Mouse (Mus musculus): Measurements from ENCODE around the gene Taf8.

Gene Taf8

GRCm38 (mm10) chr17:47458936-47459335 is 43.2 kb downstream of the Taf8 start:
- WGBS, result 85% methylated on average over 2 of the region's 2 CpGs

DNA sequence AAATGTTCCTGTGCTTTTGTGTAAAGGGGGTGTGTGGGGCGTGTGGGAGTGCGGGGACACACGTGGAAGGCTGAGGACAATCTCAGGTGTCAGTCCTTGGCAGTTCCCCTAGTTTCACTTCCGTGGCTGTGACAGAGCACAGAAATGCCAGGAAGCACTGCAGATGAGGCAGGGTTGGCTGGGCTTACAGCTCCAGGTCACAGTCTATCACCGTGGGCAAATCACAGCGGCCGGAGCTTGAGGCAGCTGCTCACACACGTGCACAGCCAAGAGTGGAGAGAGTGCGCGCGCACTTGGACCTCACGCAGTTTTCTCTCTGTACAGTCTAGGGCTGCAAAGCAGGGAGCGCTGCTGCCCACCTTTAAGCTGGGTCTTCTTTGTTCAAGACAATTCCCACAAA is 43.8 kb downstream of the Taf8 start:
- 71% methylated on average over 13 of the region's 13 CpGs for WGBS

GRCm38 (mm10) chr17:47454675-47455074 is 47.4 kb downstream of the Taf8 start:
- 58% methylated on average over 8 of the region's 8 CpGs for WGBS

- 82% methylated on average over 7 of the region's 7 CpGs for WGBS
Measured at GRCm38 (mm10) chr17:47452886-47453285, 49.2 kb downstream of the Taf8 start.

DNA sequence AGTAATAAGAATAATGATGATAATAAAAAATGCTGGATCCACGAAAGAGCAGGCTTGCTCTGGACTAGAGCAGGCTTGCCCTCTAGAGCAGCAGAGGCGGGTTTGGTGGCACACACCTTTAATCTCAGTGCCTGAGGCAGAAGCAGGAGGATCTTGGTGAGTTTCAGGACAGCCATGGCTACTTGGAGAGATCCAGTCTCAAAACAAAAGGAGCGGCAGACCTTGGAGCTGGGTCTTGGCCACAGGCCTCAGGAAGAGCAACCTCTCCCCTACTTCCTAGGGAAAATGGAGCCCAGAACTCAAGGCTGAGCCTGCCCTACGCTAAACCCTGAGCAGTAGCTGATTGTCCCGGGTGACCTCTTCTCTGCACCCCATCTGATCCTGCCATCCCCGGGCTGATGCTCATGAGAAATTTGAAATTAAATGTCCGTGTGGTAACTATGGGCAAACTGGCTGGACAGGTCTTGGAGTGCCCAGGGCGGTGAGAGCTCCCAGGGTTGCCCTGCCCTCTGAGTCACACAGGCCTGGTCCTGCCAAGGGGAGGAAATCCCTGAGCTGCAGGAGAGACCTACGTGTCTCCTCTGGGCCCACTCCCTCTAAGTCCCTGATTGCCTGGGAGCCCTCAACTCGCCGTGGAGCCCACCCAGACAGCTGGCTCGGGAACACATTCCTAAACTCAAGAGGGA is 51.1 kb downstream of the Taf8 start:
- WGBS, result 86% methylated on average over 12 of the region's 12 CpGs

GRCm38 (mm10) chr17:47450239-47450638 is 51.9 kb downstream of the Taf8 start:
- 69% methylated on average over 7 of the region's 7 CpGs for WGBS

DNA sequence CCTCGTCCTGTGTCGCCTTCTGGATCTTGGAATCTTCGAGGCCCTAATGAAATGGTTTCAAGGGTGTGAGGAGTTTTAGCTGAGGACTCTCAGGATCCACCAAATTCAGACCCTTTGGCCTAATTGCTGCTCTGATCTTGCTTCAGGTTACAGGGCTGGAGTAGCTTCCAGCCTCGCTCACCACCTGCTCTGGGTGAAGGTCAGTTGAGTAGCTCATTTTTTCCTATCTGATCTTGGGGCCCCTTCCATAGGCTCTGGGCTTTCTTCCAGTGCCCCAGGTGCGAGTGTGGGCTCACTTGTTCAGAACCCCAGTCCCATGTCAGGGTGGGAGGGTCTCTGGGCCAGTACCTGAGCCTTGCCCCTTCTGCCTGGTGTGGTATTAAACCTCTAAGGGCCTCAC is 52.7 kb downstream of the Taf8 start:
- WGBS, result 91% methylated on average over 5 of the region's 5 CpGs

DNA sequence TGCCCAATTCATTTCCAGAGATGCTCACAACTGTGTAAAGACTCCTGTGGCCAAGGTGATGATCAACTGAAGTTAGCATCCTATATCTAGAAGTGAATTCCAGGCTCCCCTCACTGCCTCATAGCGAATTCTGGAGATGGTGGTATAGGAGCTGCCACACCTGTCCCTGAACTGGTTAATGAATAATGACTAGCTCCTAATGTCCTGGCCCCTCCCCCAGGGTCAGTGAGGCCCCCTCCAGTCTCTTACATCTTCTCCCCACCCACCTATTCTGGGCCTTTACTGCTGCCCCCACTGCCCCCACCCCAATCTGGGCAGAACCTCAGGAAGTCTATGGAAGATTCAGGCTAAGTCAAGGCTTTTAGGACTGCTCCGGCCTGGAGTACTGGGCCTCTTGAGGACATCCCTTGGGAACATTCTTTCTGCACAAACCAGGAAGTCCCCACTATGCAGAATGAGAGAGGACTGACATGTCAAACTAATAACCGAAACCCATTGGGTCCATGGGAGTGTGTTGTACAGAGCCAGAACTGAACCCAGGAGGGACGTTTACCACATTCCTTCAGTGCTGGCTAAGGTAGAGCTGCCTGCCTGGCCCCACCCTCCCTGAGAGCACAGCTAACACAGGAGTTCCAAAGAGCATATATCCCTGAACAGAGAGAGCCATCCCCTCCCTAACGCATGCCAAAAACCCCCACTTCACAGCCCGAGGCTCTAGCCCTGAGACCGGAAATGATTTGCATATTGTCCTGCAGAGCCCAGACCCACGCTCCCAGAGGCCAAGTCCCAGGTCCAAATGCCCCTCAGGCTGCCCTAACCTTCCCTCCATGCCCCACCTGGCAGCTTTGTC is 53.3 kb downstream of the Taf8 start:
- WGBS, result 77% methylated on average over 8 of the region's 8 CpGs

- WGBS, result 89% methylated on average over 11 of the region's 11 CpGs
Measured at GRCm38 (mm10) chr17:47446561-47446960, 55.5 kb downstream of the Taf8 start.

DNA sequence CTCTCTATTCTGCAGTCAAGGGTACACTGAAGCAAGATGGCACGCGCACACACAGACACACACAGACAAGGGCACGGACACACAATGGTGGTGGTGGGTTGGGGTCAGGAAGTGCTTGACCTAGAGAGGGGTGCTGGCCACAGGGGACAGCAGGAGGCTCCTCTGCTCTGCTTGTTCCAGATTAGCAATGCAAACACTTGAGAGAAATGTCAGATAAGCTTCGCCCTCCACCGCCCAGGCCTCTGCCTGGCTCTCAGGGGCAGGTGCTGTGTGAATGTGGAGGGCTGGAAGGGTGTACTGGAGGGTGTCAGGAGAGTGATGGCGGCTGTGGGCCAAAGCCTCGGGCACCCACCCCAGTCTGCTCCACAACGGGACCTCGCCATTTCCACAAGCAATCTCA is 56.1 kb downstream of the Taf8 start:
- 91% methylated on average over 9 of the region's 9 CpGs for WGBS

GRCm38 (mm10) chr17:47445518-47445917 is 56.6 kb downstream of the Taf8 start:
- 91% methylated on average over 11 of the region's 11 CpGs for WGBS

- 76% methylated on average over 6 of the region's 6 CpGs for WGBS
Measured at GRCm38 (mm10) chr17:47444113-47444512, 58.0 kb downstream of the Taf8 start.

- 86% methylated on average over 3 of the region's 3 CpGs for WGBS
Measured at GRCm38 (mm10) chr17:47442271-47442670, 59.8 kb downstream of the Taf8 start.

- WGBS, result 81% methylated on average over 19 of the region's 19 CpGs
Measured at GRCm38 (mm10) chr17:47441296-47442051, 60.6 kb downstream of the Taf8 start.

DNA sequence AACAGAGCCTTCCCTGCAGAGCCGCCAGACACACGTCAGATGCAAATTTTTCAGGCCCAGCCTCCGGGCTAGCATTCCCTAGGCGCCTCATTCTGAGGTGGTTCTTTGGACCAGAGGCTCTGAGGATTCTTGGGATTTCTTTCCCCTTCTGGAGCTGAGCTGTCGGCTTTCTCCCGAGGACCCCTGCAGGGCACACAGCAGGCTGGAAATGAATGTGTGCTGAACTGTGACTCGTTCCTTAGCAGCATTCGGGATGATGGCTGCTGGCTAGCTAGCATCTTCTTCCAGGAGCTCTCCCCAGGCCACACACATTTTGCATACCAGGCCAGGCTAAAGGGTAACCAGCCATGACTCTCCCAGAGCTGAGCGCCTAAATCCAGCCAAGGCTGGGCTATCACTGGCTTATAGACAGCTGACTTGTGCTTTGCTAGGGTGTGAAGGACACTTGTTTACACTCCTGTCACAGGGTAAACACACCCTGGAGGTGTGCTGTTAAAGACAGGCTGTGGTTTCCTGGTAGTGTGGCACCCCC is 61.7 kb downstream of the Taf8 start:
- 56% methylated on average over 9 of the region's 9 CpGs for WGBS

- 59% methylated on average over 9 of the region's 9 CpGs for WGBS
Measured at GRCm38 (mm10) chr17:47439396-47440028, 62.6 kb downstream of the Taf8 start.

GRCm38 (mm10) chr17:47438611-47439010 is 63.5 kb downstream of the Taf8 start:
- WGBS, result 75% methylated on average over 6 of the region's 6 CpGs

DNA sequence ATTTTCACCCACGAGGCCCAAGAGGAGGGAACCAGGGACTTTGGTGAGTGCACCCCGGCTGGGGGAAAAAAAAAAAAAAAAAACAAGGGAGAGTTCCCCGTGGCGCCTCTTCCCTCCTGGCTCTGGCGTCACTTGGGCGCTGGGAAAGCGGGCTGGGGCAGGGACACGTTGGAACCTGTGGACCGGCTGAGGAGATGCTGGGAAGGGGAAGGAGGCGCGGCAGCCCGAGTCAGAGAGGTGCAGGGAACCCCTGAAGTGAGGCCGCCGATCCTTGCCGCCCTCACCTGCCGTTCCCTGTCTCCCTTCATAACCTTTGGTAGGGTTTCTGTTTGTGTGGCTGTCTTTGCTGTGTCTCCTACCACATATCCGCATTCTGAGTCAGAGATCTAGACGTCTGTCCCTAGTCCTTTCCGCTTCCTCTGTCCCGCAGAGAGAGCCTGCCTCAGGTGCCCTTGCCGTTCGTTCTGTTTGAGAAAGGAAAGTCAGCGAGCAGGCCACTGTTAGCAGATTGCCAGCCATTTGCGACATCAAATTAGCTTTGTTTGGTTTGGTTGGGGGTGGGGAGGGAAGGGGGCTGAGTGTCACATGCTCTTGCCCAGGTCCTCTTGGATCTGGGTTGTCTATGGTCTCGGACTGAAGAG is 65.1 kb downstream of the Taf8 start, which contains the start of gene 1700001C19Rik:
1700001C19Rik (minus strand) TSS at position 470 of the 641 bp plus-strand sequence.
- 13% methylated on average over 25 of the region's 25 CpGs for WGBS

GRCm38 (mm10) chr17:47436156-47436906 is 65.8 kb downstream of the Taf8 start, which contains the start of gene AI661453:
Gene AI661453, plus strand, starts transcription at chr17:47436615.
- WGBS, result 2% methylated on average over 45 of the region's 45 CpGs

Data from cerebral cortex, adult 2 months (tissue).